Mouse (Mus musculus) pancreas, adult 10 weeks (tissue): ENCODE measurements around the gene Klc4. TPM values are rescaled to one million over a fixed set of nuclear protein-coding genes. Genes with fewer than 3 reads are reported as not detected.

Source experiments
- polyA plus RNA-seq: library from polyadenylated mRNA; stranded (reverse); fragments of 350-450 nt; fragmentation: Illumina TruSeq; extraction: RNeasy Lipid Tissue Mini Kit (QIAGEN cat#74804); gene quantifications from one replicate; pipeline ENCODE4 v1.2.3, GENCODE M21; 2015; ENCODE audit warnings: low read depth, low replicate concordance; ENCODE audit not compliant: insufficient read depth

Klc4 gene
- polyA plus RNA-seq, result 6.9 TPM

DNA sequence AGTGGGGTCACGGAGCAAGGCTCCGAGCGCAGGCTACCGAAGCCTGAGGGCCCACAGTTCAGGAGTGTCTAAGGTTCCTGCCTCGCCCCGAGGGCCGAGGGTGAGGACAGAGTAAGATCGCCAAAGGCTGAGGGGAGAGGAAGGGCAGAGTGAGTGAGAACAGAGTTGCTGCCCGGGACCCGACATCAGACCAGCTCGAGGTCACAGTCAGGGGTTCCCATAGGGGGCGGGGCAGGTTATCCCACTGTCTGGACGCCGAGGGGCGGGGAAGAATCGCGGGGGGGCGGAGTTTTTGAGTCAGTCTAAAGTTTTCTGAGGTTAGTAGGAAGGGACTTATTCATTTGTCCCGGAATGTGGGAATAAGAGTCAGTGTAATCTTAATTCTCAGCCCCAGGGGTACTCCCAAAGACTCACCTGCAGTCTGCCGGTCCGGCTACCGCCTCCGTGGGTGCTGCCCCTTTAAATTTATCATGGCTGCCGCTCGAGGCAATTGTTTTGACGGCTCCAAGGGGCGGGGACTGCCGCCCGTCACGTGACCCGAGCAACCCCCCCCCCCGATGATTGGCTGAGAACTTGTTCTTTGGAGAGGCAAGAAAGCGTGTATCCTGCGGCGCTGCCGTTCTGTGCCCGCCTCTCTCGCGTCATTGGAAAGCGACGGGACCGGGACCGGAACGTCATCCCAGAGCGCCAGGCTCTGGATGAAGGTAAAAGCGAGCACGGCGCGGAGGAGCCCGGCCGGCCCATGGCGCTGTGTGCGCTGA lies at the start of gene Klc4, which contains the start of gene Mrpl2:
Gene Klc4, minus strand, starts transcription at position 462 of the 761 bp plus-strand sequence.
Gene Mrpl2, plus strand, starts transcription at position 669 of the 761 bp plus-strand sequence.

DNA sequence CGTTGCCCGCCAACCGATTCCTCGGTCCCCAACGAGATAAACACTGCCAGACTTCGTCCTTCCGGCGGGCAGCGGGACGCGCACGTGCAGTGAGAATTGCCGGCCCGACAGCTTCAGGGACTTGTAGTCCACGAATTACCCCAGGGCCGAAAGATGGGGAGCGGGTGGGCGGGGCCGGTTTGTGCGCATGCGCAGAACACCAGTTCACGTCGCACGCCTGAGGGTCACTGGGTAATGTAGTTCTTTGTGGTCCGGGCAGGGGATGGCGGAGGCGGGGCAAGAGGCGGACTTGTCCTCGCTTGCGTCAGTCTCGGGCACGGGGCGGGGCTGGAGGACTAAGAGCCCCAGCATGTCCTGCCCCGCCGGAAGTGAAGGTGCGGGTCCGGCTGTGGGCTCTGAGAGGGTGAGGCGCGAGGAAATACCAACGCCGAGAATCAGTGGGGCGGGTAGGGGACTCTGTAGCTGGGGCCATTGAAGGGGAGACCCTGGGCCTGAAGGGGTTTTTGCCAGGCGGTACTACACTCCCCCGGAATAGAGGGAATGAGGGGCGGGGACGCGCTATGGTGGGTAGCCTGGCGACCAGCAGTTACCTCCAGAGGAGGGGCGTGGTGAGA lies 35.0 kb upstream of the Klc4 start, which contains the start of gene Klhdc3:
Gene Klhdc3, minus strand, starts transcription at position 155 of the 614 bp plus-strand sequence.

DNA sequence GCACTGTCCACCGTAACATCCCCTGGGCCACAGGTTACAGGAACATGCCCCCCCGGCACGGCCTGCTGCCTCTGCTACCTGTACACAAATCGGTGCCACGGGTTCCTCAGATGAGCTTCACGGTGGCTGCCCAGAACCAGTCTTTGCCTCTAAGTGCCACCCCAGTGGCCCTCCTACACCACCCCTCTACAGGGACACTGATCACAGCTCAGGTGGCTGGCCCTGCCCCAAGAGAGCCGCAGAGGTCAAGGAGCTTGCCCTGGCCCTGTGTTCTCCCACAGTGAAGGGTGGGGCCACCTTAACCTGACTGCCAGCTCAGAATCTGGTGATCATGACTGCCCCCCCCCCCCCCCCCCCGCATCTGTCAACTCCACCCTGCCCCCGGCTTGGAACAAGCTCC lies 32.6 kb upstream of the Klc4 start, which contains the start of gene Mea1:
Gene Mea1, plus strand, starts transcription at position 378 of the 400 bp plus-strand sequence.

DNA sequence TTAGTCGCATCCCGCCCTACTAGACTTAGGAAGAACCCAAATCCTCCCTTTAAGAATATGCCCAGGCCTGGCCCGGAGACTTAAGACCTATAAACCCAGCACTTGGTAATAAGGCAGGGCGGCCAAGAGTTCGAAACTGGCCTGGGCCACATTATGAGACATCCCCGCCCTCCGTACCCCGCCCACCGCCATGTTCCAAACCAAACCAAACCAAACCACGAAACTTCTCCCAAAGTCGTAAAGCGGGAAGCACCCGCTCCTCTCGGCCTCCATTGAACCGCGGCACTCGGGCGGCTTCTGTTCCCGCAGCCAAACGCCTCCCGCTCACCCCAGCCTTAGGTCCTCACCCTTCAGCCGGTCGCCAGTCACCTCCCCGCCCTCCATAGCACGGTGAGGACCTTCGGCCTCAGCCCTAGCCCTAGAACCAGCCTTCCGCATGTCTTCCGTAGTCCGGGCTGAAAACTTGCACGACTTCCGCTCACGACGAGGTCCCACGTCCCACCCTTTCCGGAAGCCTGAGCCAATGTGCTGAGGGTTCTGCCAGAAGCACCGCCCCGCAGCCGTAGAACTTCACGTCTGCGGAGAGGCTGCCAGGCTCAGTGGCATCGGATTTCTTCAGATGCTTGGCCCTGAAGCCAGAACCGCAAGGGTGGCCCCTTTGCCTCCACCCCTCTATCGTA lies 28.2 kb upstream of the Klc4 start, which contains the start of gene Rrp36:
Gene Rrp36, minus strand, starts transcription at position 503 of the 680 bp plus-strand sequence.

DNA sequence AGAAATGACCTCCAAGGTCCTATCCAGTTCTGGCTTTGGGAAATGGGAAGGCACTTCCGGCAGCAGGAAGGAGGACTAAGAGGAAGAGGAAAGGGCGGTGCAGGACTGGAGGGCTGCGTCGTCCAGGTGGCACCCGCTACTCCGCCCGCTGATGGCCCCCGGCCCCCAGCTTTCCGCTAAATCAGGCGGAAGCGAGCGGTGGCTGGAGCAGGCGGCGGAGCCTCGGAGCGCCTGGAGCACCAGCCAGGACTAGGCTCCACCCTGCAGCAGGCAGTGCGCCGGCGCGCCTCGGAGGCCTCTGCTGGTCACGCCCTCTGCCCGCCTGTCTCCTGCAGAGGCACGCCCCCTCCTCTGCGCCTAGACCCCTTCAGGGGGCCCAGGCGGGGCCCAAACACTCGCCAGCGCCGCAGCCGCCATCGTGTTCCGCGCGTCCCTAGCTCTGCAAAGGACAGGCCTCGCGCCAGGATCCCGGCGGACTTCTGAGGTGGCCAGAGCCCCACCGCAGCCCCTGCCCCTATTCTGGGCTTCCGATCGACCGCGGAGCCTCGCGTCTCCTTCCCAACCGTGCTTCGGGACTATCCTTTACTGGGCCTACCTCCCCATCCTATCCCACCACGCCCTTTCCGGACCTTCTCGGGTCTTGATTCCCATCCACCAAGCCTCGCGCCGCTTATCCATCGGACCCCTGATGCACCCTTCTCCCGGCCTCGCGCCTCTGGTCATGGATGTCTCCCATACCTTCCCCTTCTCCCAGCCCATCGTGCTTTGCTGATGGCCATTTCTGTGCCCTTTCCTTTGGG lies 4.6 kb upstream of the Klc4 start, which contains the start of gene Cul7:
Gene Cul7, plus strand, starts transcription at position 106 of the 800 bp plus-strand sequence.

DNA sequence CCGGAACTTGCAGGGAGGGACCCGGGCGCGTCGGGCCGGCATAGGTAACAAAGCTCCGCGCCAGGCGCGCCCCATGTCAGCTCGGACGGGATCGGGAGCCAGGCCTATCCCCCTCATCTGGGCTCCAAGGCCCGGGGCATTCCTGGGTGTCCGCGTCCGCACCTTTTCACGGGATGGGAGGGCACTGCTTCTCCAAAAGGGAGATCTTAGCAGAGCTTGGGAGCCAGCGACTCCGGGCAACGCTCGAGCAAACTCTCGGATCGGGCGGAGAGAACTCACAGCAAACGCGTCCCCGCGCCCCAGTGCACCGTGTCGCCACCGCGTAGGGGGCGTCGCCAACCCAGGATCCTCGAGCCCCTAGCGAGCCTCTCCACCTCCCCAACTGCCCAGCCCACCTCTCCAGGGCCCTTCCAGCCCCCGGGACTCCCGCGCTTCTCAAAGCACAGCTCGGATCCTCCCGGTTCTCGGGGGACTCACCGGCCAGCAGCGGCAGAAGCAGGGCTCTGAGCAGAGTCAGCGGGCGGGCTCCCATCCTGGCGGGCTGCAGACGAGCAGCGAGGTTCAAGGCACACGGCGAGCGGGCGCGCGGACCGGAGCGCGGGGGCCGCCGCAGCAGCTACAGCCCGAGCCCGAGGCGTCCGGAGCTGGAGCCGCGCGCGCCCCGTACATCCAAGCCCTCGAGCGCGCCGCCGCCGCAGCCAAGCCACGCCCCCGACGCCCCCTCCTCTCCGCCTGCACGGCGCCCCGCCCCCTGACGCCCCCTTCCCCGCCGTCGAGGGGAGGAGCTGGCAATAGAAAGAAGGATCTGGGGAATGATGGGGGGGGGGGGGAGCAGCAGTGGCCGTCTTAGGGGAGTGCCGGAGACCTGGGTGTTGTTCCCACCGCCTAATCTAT lies 16.8 kb downstream of the Klc4 start, which contains the start of gene Ptk7:
Gene Ptk7, minus strand, starts transcription at position 714 of the 894 bp plus-strand sequence.

Other genes starting within 250 kb of the Klc4 start
- gene Crip3, start 217.1 kb downstream of the Klc4 start, polyA plus RNA-seq, result 1.3 TPM
- gene Slc22a7, start 207.6 kb downstream of the Klc4 start, polyA plus RNA-seq, result not detected
- not detected for gene Ttbk1, start 158.3 kb downstream of the Klc4 start, polyA plus RNA-seq
- gene Dnph1, start 149.3 kb downstream of the Klc4 start, polyA plus RNA-seq, result 1.7 TPM
- 5.5 TPM for gene Cul9, start 99.6 kb downstream of the Klc4 start, polyA plus RNA-seq
- gene Srf, start 89.8 kb downstream of the Klc4 start, polyA plus RNA-seq, result 9.9 TPM
- gene Ptk7, start 16.5 kb downstream of the Klc4 start, polyA plus RNA-seq, result 5.2 TPM
- gene Mrpl2, start 207 bp upstream of the Klc4 start, polyA plus RNA-seq, result 28.6 TPM
- gene Cul7, start 4.3 kb upstream of the Klc4 start, polyA plus RNA-seq, result 12.1 TPM
- gene Rrp36, start 28.3 kb upstream of the Klc4 start, polyA plus RNA-seq, result 5.5 TPM
- 20.0 TPM for gene Mea1, start 32.8 kb upstream of the Klc4 start, polyA plus RNA-seq
- 14.0 TPM for gene Klhdc3, start 34.9 kb upstream of the Klc4 start, polyA plus RNA-seq
- gene Ppp2r5d, start 59.1 kb upstream of the Klc4 start, polyA plus RNA-seq, result 12.1 TPM
- gene Pex6, start 65.4 kb upstream of the Klc4 start, polyA plus RNA-seq, result 13.1 TPM
- 55.2 TPM for gene Gnmt, start 83.1 kb upstream of the Klc4 start, polyA plus RNA-seq
- gene Cnpy3, start 106.2 kb upstream of the Klc4 start, polyA plus RNA-seq, result 16.6 TPM
- not detected for gene Ptcra, start 117.7 kb upstream of the Klc4 start, polyA plus RNA-seq
- gene 2310039H08Rik, start 126.6 kb upstream of the Klc4 start, polyA plus RNA-seq, result 17.3 TPM
- 13.0 TPM for gene Rpl7l1, start 136.7 kb upstream of the Klc4 start, polyA plus RNA-seq
- gene Bicral, start 212.5 kb upstream of the Klc4 start, polyA plus RNA-seq, result 4.3 TPM
- gene Tbcc, start 244.7 kb upstream of the Klc4 start, polyA plus RNA-seq, result 5.2 TPM